Mouse (Mus musculus): Measurements from ENCODE around the gene Efcab1. TPM values are rescaled to one million over a fixed set of nuclear protein-coding genes. Genes with fewer than 3 reads are reported as not detected.
"Not testable (repeated sequence)": the region's sequence is repeated elsewhere in the genome, so short reads cannot be mapped to it uniquely, and the experiment has no call there.

The Efcab1 gene
- polyA plus RNA-seq, 1 experiment from 2014 or later, result 13.0 TPM

- peak; percentile 80 for ATAC-seq (ENCODE audit: low read depth)
- H3K9me3 ChIP-seq (ENCODE audit: control insufficient read depth, low read length); H3K36me3 ChIP-seq (ENCODE audit: control insufficient read depth, insufficient read depth, low read length); H3K27me3 ChIP-seq (ENCODE audit: control insufficient read depth, insufficient read depth, low read depth, low read length); H3K4me2 ChIP-seq (ENCODE audit: low read depth, low read length); H3K4me3 ChIP-seq (ENCODE audit: low read length); H3K9ac ChIP-seq (ENCODE audit: low read length): not testable (repeated sequence)
- 21% methylated on average over 7 of the region's 7 CpGs for WGBS
- Histone ChIP-seq H3K27ac (ENCODE audit: low read length) (peak overlapping the region; percentile 86), H3K4me1 (replicated peaks; ENCODE audit: control insufficient read depth, insufficient read depth, low read length) (peaks cover 24% of the 10 kb centered on the region)
Observed at GRCm38 (mm10) chr16:14936478-14937166, 30.2 kb downstream of the Efcab1 start.

GRCm38 (mm10) chr16:14939552-14939951, 33.1 kb downstream of the Efcab1 start:
- no peak overlapping the region for H3K4me2 ChIP-seq (ENCODE audit: low read depth, low read length)
- no peak overlapping the region for H3K9ac ChIP-seq (ENCODE audit: low read length)
- peak; percentile 20; the same call in 1 of the 2 replicates for ATAC-seq (ENCODE audit: low read depth)
- H3K4me3 ChIP-seq (ENCODE audit: low read length), result no peak overlapping the region
- H3K27me3 ChIP-seq (ENCODE audit: control insufficient read depth, insufficient read depth, low read depth, low read length), result no peaks in the 10 kb centered on the region
- WGBS, result 41% methylated on average over 1 of the region's 1 CpGs
- H3K4me1 ChIP-seq (replicated peaks; ENCODE audit: control insufficient read depth, insufficient read depth, low read length), result peaks cover 27% of the 10 kb centered on the region
- no peaks in the 10 kb centered on the region for H3K9me3 ChIP-seq (ENCODE audit: control insufficient read depth, low read length)
- no peaks in the 10 kb centered on the region for H3K36me3 ChIP-seq (ENCODE audit: control insufficient read depth, insufficient read depth, low read length)
- peak overlapping the region; percentile 88 for H3K27ac ChIP-seq (ENCODE audit: low read length)

- H3K9me3 ChIP-seq (ENCODE audit: control insufficient read depth, low read length), result no peaks in the 10 kb centered on the region
- no peak overlapping the region for H3K4me3 ChIP-seq (ENCODE audit: low read length)
- peak; percentile 71 for ATAC-seq (ENCODE audit: low read depth)
- peaks cover 27% of the 10 kb centered on the region for H3K4me1 ChIP-seq (replicated peaks; ENCODE audit: control insufficient read depth, insufficient read depth, low read length)
- no peaks in the 10 kb centered on the region for H3K36me3 ChIP-seq (ENCODE audit: control insufficient read depth, insufficient read depth, low read length)
- H3K4me2 ChIP-seq (ENCODE audit: low read depth, low read length), result no peak overlapping the region
- 13% methylated on average over 1 of the region's 1 CpGs for WGBS
- peak overlapping the region; percentile 88 for H3K27ac ChIP-seq (ENCODE audit: low read length)
- H3K27me3 ChIP-seq (ENCODE audit: control insufficient read depth, insufficient read depth, low read depth, low read length), result no peaks in the 10 kb centered on the region
- no peak overlapping the region for H3K9ac ChIP-seq (ENCODE audit: low read length)
Observed at GRCm38 (mm10) chr16:14939994-14940715, 33.7 kb downstream of the Efcab1 start.

DNA sequence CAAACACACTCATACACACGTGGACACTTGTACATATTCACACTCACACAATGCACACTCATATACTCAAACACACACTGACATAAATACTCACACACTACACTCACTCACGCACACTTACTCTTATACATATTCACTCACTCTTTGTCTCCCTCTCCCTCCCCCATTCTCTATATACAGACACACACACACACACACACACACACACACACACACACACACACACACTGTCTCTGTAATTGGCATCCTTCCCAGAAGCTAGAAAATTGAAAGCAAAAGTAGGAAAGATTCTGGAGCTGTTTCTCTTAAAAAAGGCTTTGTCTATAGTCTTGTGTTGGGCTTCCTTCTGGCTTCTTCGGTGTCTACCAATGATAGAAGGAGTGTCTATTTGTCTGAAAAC, 34.5 kb downstream of the Efcab1 start:
- H3K36me3 ChIP-seq (ENCODE audit: control insufficient read depth, insufficient read depth, low read length), result no peaks in the 10 kb centered on the region
- peak; percentile 56; the same call in 1 of the 2 replicates for ATAC-seq (ENCODE audit: low read depth)
- H3K27ac ChIP-seq (ENCODE audit: low read length), result peak overlapping the region; percentile 88
- H3K9me3 ChIP-seq (ENCODE audit: control insufficient read depth, low read length), result no peaks in the 10 kb centered on the region
- peak overlapping the region; percentile 19; the same call in 1 of the 2 replicates for H3K4me2 ChIP-seq (ENCODE audit: low read depth, low read length)
- 19% methylated on average over 3 of the region's 3 CpGs for whole genome bisulfite sequencing
- no peaks in the 10 kb centered on the region for H3K27me3 ChIP-seq (ENCODE audit: control insufficient read depth, insufficient read depth, low read depth, low read length)
- H3K9ac ChIP-seq (ENCODE audit: low read length), result no peak overlapping the region
- H3K4me1 ChIP-seq (replicated peaks; ENCODE audit: control insufficient read depth, insufficient read depth, low read length), result peaks cover 27% of the 10 kb centered on the region
- no peak overlapping the region for H3K4me3 ChIP-seq (ENCODE audit: low read length)

- no peak for ATAC-seq (ENCODE audit: low read depth)
- WGBS, result 68% methylated on average over 2 of the region's 2 CpGs
- Histone ChIP-seq H3K4me3 (ENCODE audit: low read length) (no peak overlapping the region), H3K27me3 (ENCODE audit: control insufficient read depth, insufficient read depth, low read depth, low read length) (no peaks in the 10 kb centered on the region), H3K27ac (ENCODE audit: low read length) (no peak overlapping the region), H3K4me1 (replicated peaks; ENCODE audit: control insufficient read depth, insufficient read depth, low read length) (peaks cover 21% of the 10 kb centered on the region), H3K9me3 (ENCODE audit: control insufficient read depth, low read length) (no peaks in the 10 kb centered on the region), H3K9ac (ENCODE audit: low read length) (no peak overlapping the region), H3K36me3 (ENCODE audit: control insufficient read depth, insufficient read depth, low read length) (no peaks in the 10 kb centered on the region), H3K4me2 (ENCODE audit: low read depth, low read length) (no peak overlapping the region)
Observed at GRCm38 (mm10) chr16:14943530-14943929, 37.1 kb downstream of the Efcab1 start.

GRCm38 (mm10) chr16:14947561-14947960, 41.2 kb downstream of the Efcab1 start:
- H3K27ac ChIP-seq (ENCODE audit: low read length); H3K4me2 ChIP-seq (ENCODE audit: low read depth, low read length); H3K36me3 ChIP-seq (ENCODE audit: control insufficient read depth, insufficient read depth, low read length); ATAC-seq (ENCODE audit: low read depth); H3K9ac ChIP-seq (ENCODE audit: low read length); H3K27me3 ChIP-seq (ENCODE audit: control insufficient read depth, insufficient read depth, low read depth, low read length); H3K9me3 ChIP-seq (ENCODE audit: control insufficient read depth, low read length); H3K4me1 ChIP-seq (replicated peaks; ENCODE audit: control insufficient read depth, insufficient read depth, low read length); H3K4me3 ChIP-seq (ENCODE audit: low read length): not testable (repeated sequence)
- 90% methylated on average over 2 of the region's 2 CpGs for WGBS

DNA sequence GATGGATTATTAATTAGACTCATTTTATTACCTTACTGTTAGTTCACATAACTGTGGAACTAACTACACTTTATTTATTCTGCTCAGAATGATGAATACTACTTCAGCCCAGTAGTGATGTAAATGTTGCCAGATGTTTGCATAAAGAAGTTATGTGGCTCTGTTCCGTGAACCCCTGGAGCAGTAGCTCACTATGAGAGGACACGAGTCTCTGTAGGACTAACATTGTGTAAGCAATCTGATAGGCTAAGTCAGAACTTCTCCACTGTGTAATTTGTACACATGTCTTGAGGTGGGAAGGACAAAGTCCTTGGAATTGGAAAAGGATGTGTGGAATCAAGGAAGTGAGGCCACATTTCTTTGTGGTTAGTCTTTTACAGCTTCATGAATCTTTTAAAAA, 45.5 kb downstream of the Efcab1 start:
- no peak for ATAC-seq (ENCODE audit: low read depth)
- Histone ChIP-seq H3K27ac (ENCODE audit: low read length) (no peak overlapping the region), H3K27me3 (ENCODE audit: control insufficient read depth, insufficient read depth, low read depth, low read length) (no peaks in the 10 kb centered on the region), H3K4me1 (replicated peaks; ENCODE audit: control insufficient read depth, insufficient read depth, low read length) (no peaks in the 10 kb centered on the region), H3K4me3 (ENCODE audit: low read length) (no peak overlapping the region), H3K9ac (ENCODE audit: low read length) (no peak overlapping the region), H3K36me3 (ENCODE audit: control insufficient read depth, insufficient read depth, low read length) (no peaks in the 10 kb centered on the region), H3K9me3 (ENCODE audit: control insufficient read depth, low read length) (no peaks in the 10 kb centered on the region), H3K4me2 (ENCODE audit: low read depth, low read length) (no peak overlapping the region)
- WGBS, result 28% methylated on average over 2 of the region's 2 CpGs

GRCm38 (mm10) chr16:14959743-14960142, 53.3 kb downstream of the Efcab1 start:
- Histone ChIP-seq H3K9ac (ENCODE audit: low read length) (no peak overlapping the region), H3K36me3 (ENCODE audit: control insufficient read depth, insufficient read depth, low read length) (no peaks in the 10 kb centered on the region), H3K4me3 (ENCODE audit: low read length) (no peak overlapping the region), H3K4me2 (ENCODE audit: low read depth, low read length) (no peak overlapping the region), H3K27me3 (ENCODE audit: control insufficient read depth, insufficient read depth, low read depth, low read length) (no peaks in the 10 kb centered on the region), H3K27ac (ENCODE audit: low read length) (no peak overlapping the region), H3K4me1 (replicated peaks; ENCODE audit: control insufficient read depth, insufficient read depth, low read length) (no peaks in the 10 kb centered on the region), H3K9me3 (ENCODE audit: control insufficient read depth, low read length) (peaks cover 3% of the 10 kb centered on the region; the same call in 1 of the 2 replicates)
- WGBS, result 92% methylated on average over 8 of the region's 8 CpGs
- ATAC-seq (ENCODE audit: low read depth), result no peak

DNA sequence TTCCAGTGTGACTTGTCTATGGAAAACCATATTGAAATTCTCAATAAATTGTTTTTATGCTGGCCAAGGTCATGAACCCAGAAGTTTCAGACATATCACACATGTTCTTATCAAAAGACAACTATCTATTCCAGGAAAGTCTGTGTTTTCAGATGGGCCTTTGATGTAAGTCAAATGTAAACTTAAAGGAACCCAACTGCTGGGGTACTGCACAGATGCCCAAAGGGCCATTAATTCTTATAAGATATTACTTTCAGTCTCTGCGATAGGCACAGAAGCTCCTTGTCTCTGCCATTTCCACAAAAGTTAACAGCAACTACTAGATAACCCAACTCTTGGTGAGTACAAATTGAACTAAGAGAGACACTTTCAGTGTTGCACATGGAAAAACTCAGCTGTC, 67.3 kb downstream of the Efcab1 start:
- Histone ChIP-seq H3K4me3 (ENCODE audit: low read length) (no peak overlapping the region), H3K9ac (ENCODE audit: low read length) (no peak overlapping the region), H3K9me3 (ENCODE audit: control insufficient read depth, low read length) (no peaks in the 10 kb centered on the region), H3K27me3 (ENCODE audit: control insufficient read depth, insufficient read depth, low read depth, low read length) (no peaks in the 10 kb centered on the region), H3K36me3 (ENCODE audit: control insufficient read depth, insufficient read depth, low read length) (no peaks in the 10 kb centered on the region), H3K27ac (ENCODE audit: low read length) (no peak overlapping the region), H3K4me1 (replicated peaks; ENCODE audit: control insufficient read depth, insufficient read depth, low read length) (no peaks in the 10 kb centered on the region), H3K4me2 (ENCODE audit: low read depth, low read length) (no peak overlapping the region)
- WGBS, result 30% methylated on average over 1 of the region's 1 CpGs
- ATAC-seq (ENCODE audit: low read depth), result no peak

All from lung, embryonic 16.5 days (tissue).